Mouse (Mus musculus): ENCODE measurements around the gene Fancc.
A peak's percentile ranks its signal among the peaks of the same experiment; 100 is the strongest.

Fancc gene

GRCm38 (mm10) chr13:63268776-63269175 is 228.3 kb downstream of the Fancc start:
- no peak for DNase-seq (ENCODE audit: low read depth in 2 of 2, low spot score in 2 of 2)

GRCm38 (mm10) chr13:63268371-63268770 is 228.7 kb downstream of the Fancc start:
- DNase-seq (ENCODE audit: low read depth in 2 of 2, low spot score in 2 of 2) = no peak

- DNase-seq (ENCODE audit: low read depth in 2 of 2, low spot score in 2 of 2) = no peak
These were observed 234.7 kb downstream of the Fancc start for GRCm38 (mm10) chr13:63262168-63262957.

DNA sequence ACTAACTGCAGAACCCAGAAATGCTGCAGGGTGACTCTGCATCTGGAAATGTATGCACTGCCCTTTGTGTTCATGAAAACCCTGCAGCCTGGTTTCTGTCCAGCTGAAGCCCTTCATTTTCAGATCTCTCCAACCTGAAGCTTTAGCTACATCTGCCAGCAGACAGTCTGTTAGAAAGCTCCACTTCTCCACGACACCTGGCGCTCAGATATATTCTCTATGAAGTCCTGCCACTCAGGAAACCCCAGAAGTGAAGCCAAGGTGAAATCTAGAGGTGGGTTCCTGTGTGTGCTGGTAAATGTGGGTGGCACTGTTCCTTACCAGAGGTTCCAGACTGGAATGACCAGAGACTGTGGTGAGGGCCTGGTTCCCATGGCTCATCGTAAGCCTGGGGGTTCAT is 235.4 kb downstream of the Fancc start:
- no peak for DNase-seq (ENCODE audit: low read depth in 2 of 2, low spot score in 2 of 2)

- DNase-seq (ENCODE audit: low read depth in 2 of 2, low spot score in 2 of 2) = peak; percentile 39 to 57
These were observed 236.1 kb downstream of the Fancc start for GRCm38 (mm10) chr13:63260753-63261631.

- DNase-seq (ENCODE audit: low read depth in 2 of 2, low spot score in 2 of 2) = no peak
These were observed 236.9 kb downstream of the Fancc start for GRCm38 (mm10) chr13:63260133-63260532.

DNA sequence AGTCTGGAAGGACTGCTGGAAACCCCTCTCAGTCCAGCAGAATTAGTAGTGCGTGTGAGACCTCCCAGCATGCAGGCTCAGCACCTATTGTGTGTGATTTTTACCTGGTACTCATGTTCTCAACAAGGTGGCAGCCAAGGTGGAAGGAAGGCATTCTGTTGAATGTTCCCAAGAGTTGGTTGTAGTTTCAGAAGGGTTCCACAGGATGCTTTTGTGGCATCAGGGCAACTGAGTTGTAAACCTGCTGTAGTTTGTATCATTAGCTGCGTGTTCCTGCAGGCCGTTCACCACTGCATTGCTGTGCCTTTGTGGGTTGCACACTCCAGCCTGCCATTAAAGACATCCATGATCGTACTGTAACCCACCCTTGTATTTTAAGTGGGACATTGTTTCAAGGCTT is 238.4 kb downstream of the Fancc start:
- no peak for DNase-seq (ENCODE audit: low read depth in 2 of 2, low spot score in 2 of 2)

- no peak for DNase-seq (ENCODE audit: low read depth in 2 of 2, low spot score in 2 of 2)
These were observed 238.9 kb downstream of the Fancc start for GRCm38 (mm10) chr13:63258167-63258582.

GRCm38 (mm10) chr13:63256807-63257206 is 240.3 kb downstream of the Fancc start:
- no peak for DNase-seq (ENCODE audit: low read depth in 2 of 2, low spot score in 2 of 2)

DNA sequence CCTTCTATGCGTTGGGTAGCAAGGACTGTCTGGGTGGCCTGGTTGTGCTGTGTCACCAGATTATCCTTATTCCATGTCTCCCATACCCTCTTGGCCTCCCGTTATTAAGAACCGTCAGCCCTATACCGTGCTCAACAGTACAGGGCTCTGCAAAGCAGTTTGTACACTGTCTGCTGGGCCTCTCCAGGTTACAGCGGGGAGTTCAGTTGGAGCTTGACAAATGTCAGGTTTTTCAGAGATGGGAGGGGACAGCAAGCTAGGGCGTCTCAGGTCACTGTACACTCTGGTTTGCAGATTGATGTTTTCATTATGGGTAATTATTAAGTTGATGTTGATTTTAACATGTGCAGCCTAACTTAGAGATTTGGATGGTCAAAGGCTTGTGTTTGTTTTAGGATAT is 240.9 kb downstream of the Fancc start:
- no peak for DNase-seq (ENCODE audit: low read depth in 2 of 2, low spot score in 2 of 2)

GRCm38 (mm10) chr13:63255519-63256011 is 241.5 kb downstream of the Fancc start:
- no peak for DNase-seq (ENCODE audit: low read depth in 2 of 2, low spot score in 2 of 2)

- DNase-seq (ENCODE audit: low read depth in 2 of 2, low spot score in 2 of 2) = no peak
These were observed 243.0 kb downstream of the Fancc start for GRCm38 (mm10) chr13:63253886-63254636.

- DNase-seq (ENCODE audit: low read depth in 2 of 2, low spot score in 2 of 2) = no peak
These were observed 243.9 kb downstream of the Fancc start for GRCm38 (mm10) chr13:63253147-63253546.

DNA sequence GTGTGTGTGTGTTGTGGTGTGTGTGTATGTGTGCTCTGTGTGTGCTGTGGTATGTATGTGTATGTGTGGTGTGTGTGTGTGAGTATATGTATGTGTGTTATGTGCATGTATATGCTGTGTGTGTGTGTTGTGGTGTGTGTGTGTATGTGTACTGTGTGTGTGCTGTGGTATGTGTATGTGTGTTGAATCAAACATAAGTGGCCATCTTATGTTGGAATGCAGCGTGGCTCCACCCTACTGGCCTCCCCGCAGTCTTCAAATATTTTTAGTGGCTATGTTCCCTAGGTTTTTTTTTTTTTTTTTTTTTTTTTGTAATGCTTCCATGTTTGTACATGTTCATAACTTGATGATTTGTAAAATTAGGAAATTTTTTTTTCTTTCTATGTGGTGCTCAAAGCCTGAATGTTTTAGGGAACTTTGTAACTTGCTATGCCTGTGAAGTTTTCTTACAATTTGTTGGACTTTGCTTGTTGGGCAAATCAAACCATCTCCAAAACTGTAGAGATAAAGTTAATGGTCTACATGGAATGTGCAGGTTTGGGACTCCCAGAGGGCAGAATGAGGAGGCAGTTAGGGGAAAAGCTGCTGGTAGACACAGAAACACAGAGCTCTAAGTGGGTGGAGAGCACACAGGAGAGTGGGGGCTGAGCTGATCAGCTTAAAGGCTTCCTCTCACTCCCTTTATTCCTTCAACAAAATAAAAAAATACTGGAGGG is 244.6 kb downstream of the Fancc start:
- no peak for DNase-seq (ENCODE audit: low read depth in 2 of 2, low spot score in 2 of 2)

DNA sequence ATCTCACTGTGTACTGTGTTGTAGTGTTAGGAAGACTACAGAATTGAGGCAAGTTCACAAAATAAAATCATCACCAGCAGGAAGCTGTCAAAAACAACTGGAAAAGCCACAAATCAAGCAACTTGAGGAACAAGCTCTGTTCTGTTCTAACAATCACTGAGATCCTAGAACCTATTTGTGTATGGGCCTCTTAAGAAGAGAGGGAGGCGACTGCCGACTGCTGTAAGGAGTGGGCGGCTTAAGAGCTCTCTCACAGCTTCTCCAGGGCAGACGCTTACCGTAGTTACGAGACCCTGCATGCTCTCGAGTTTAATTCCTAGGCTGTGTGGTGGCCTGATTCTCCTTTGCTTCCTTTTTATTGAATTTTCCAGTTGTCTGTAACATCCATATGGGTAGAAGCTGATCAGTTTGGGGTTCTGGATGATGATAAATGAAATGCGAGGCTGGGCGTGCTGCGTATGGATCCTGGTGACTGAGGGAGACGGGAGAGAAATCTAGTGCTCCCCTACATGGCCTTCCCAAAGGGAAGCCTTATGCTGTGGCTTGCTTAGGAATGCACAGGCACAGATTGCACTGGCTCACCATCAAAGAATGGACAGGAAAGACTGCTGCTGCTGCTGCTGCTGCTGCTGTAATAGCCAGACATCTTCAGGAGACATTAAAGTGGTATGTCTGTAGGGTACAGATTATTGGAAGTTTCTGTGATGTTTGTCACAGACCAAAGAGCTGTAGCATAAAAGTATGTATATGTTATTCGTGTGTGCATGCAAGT is 245.8 kb downstream of the Fancc start:
- no peak for DNase-seq (ENCODE audit: low read depth in 2 of 2, low spot score in 2 of 2)

GRCm38 (mm10) chr13:63250441-63250980 is 246.6 kb downstream of the Fancc start:
- no peak for DNase-seq (ENCODE audit: low read depth in 2 of 2, low spot score in 2 of 2)

DNA sequence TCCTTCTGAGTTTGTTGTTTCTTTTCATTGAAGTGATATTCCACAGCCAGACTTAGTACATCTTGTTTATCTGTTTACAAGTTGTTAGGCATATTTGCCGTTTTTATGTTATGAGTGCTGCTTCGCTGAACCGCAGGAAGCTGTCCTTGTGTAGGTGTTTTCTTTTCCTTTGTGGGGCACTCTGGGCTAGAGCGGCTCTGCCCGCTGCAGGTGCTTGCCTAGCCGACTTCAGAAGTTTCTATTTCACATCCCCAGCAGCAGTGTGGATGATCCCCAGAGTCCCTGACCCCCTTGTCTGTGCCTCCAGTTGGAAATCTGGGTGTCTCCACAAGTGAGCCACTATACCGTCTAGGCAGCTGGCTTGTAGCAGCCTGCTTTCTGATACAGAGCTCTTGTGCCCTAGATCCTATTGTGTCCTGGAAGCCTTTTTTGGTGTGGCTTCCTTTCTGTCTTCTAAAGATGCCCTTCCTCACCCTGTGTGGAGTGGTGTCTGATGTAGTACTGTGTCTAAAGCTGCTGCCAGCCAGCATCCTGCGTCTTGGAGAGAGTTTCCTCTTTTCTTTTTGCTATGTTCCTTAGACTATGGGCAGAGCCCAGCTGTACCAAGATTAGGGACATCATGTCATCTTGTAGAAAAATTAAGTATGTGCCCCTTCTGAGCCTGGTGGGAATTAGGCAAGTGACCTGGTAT is 247.2 kb downstream of the Fancc start:
- DNase-seq (ENCODE audit: low read depth in 2 of 2, low spot score in 2 of 2) = no peak

DNA sequence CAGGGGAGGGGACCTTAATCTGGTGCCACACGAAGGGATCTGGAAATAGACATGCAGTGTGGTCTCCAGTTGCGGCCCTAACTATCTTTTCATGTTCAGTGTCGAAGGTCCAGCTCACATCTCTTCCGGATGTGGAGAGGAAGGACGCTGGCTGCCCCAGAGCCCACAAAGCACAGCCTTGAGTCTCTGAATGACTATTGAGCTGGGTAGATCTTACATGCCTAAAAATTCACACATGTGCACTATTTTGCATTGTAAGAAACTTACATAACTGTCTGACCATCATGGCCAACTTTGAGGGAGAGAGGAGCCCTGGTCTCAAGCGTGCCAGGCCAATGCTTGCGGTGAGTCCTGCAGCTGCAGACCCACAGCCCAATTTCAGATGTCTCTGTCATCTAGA is 247.9 kb downstream of the Fancc start:
- no peak for DNase-seq (ENCODE audit: low read depth in 2 of 2, low spot score in 2 of 2)

DNA sequence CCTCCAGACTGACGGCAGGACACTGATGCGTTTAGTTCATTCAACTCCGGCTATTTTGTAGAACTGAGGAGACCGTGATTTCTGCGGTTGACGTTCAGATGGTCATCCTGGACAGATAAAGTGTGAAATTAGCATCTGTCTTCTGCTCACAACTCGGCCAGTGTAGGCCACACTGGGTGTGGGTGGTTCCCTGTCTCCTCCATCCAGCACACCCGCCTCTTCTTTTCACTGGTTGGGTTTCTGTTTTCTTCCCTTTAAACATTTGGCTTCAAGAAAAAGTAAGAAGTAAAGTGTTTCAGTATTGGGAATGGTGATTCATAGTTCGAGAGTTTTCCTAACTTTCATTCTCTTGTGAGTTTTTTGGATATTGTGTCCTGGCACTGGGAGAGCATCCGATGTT is 248.8 kb downstream of the Fancc start:
- no peak for DNase-seq (ENCODE audit: low read depth in 2 of 2, low spot score in 2 of 2)

Data from CD8-positive naive resting alpha-beta T cell, adult 2 months (primary cell).